Mouse (Mus musculus): ENCODE results near the gene Otof. TPM values are rescaled to one million over a fixed set of nuclear protein-coding genes. Genes with fewer than 3 reads are reported as not detected.
A peak's percentile ranks its signal among the peaks of the same experiment; 100 is the strongest.

Gene Otof
- polyA plus RNA-seq, 1 experiment from 2014 or later = 0.04 TPM

DNA sequence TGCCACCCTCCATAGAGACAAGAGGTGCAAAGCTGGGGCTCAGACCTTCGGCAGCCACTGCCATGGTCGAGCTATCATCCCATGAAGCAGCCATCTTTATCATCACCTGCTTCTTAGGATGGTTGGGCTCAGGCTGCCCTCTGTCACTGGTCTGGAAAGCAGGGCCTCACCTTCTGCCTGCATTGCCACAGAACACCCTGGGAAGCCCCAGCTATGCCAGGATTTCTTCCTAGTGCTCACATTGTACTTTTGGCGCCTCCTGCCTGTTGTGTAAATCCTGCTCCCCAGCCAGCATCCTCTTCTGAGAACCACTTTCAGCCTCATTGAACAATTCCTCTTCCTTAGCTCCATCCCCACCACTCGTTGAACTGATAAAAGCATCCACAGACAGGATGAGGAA, 45.9 kb downstream of the Otof start:
- Histone ChIP-seq H3K9ac (ENCODE audit: low read depth, low read length) (no peak overlapping the region), H3K4me1 (replicated peaks; ENCODE audit: insufficient read depth, low read length) (no peaks in the 10 kb centered on the region), H3K27me3 (ENCODE audit: insufficient read depth, low read length) (no peaks in the 10 kb centered on the region), H3K9me3 (replicated peaks; ENCODE audit: low read length) (no peaks in the 10 kb centered on the region), H3K4me3 (replicated peaks; ENCODE audit: low read depth, low read length) (no peak overlapping the region), H3K27ac (no peak overlapping the region), H3K36me3 (ENCODE audit: insufficient read depth, low read length) (no peaks in the 10 kb centered on the region), H3K4me2 (ENCODE audit: low read length) (no peak overlapping the region)
- WGBS = 77% methylated on average over 4 of the region's 4 CpGs
- ATAC-seq (replicated peaks; ENCODE audit: low FRiP score, low read depth) (no peak), DNase-seq (ENCODE audit: low spot score) (no peak)
- no peak for TF ChIP-seq CTCF (IDR thresholded peaks at IDR 0.05; ENCODE audit: low read depth)

DNA sequence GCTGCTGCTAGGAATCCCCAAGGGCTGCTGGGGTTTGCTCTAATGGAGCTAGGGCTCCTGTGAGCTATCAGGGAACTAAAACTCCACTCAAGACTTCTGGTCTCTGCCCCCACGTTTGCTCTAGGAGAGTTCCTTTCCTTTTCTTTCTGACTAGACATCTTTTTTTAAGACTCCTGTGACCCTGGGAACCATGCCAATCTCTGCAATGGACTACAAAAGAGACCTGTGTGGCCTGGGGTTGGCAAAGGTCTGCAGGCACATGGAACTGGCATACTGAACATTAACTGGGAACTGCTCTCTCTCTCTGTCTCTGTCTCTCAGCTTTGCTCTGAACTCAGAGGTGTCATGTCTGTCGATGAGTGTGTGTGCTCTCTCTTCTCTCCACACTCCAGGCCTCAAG, 46.4 kb downstream of the Otof start:
- 61% methylated on average over 2 of the region's 2 CpGs for WGBS
- TF ChIP-seq CTCF (IDR thresholded peaks at IDR 0.05; ENCODE audit: low read depth) = no peak

DNA sequence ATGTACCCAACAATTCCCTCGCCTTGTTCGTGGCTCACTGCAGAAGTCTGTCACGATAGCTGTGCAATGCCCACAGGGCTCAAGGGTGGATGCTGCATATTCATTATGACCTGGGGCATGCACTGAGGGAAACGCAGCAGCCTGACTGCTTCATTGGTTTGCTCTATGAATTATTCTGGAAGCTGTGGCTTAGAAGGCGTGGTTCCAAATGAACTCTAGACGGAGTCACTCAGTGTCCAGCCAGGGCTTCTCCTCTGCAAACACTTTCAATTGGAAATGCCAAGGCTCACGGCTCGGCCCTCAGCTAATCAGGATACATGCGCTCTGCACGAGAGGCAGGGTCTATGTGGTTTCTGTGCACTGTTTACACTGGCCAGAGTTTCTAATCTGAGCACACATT, 50.2 kb downstream of the Otof start:
- 64% methylated on average over 10 of the region's 10 CpGs for WGBS
- Histone ChIP-seq H3K36me3 (ENCODE audit: insufficient read depth, low read length) (no peaks in the 10 kb centered on the region), H3K4me1 (replicated peaks; ENCODE audit: insufficient read depth, low read length) (no peaks in the 10 kb centered on the region), H3K27ac (no peak overlapping the region), H3K4me3 (replicated peaks; ENCODE audit: low read depth, low read length) (no peak overlapping the region), H3K9me3 (replicated peaks; ENCODE audit: low read length) (no peaks in the 10 kb centered on the region), H3K9ac (ENCODE audit: low read depth, low read length) (no peak overlapping the region), H3K4me2 (ENCODE audit: low read length) (no peak overlapping the region), H3K27me3 (ENCODE audit: insufficient read depth, low read length) (no peaks in the 10 kb centered on the region)
- ATAC-seq (replicated peaks; ENCODE audit: low FRiP score, low read depth) = no peak
- TF ChIP-seq CTCF (IDR thresholded peaks at IDR 0.05; ENCODE audit: low read depth) = no peak
- no peak for DNase-seq (ENCODE audit: low spot score)

More for the DNA sequence above, 46.4 kb downstream of the Otof start:
- H3K4me1 ChIP-seq (replicated peaks; ENCODE audit: insufficient read depth, low read length) = no peaks in the 10 kb centered on the region
- no peak overlapping the region for H3K9ac ChIP-seq (ENCODE audit: low read depth, low read length)
- DNase-seq (ENCODE audit: low spot score) (no peak), ATAC-seq (replicated peaks; ENCODE audit: low FRiP score, low read depth) (no peak)
- H3K36me3 ChIP-seq (ENCODE audit: insufficient read depth, low read length) = no peaks in the 10 kb centered on the region
- no peaks in the 10 kb centered on the region for H3K27me3 ChIP-seq (ENCODE audit: insufficient read depth, low read length)
- no peak overlapping the region for H3K4me3 ChIP-seq (replicated peaks; ENCODE audit: low read depth, low read length)
- no peak overlapping the region for H3K4me2 ChIP-seq (ENCODE audit: low read length)
- no peaks in the 10 kb centered on the region for H3K9me3 ChIP-seq (replicated peaks; ENCODE audit: low read length)
- H3K27ac ChIP-seq = no peak overlapping the region

DNA sequence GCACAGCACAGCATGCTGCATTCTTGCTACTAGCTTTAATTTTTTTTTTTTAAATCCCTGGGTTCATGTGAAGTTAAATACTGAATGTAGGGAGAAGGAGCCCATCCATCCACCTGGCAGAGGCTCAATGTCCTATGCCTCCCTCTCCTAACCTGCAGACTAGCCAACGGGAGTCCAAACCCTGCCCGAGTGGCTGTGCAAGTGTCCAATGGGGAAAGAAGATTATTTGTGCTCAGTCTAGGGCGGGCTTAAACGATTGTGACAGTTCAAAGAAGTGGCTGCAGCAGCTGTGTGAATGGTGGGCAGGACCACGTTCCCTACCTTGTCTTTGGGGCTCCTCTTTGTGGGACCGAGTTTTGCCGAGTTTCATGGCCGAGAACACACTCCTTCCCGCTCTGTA, 54.9 kb downstream of the Otof start:
- ATAC-seq (replicated peaks; ENCODE audit: low FRiP score, low read depth) (no peak), DNase-seq (ENCODE audit: low spot score) (peak; percentile 5)
- Histone ChIP-seq H3K27me3 (ENCODE audit: insufficient read depth, low read length) (no peaks in the 10 kb centered on the region), H3K4me2 (ENCODE audit: low read length) (no peak overlapping the region), H3K27ac (no peak overlapping the region), H3K36me3 (ENCODE audit: insufficient read depth, low read length) (no peaks in the 10 kb centered on the region), H3K9ac (ENCODE audit: low read depth, low read length) (no peak overlapping the region), H3K9me3 (replicated peaks; ENCODE audit: low read length) (no peaks in the 10 kb centered on the region), H3K4me3 (replicated peaks; ENCODE audit: low read depth, low read length) (no peak overlapping the region), H3K4me1 (replicated peaks; ENCODE audit: insufficient read depth, low read length) (no peaks in the 10 kb centered on the region)
- WGBS = 21% methylated on average over 9 of the region's 9 CpGs
- TF ChIP-seq CTCF (IDR thresholded peaks at IDR 0.05; ENCODE audit: low read depth) = no peak

DNA sequence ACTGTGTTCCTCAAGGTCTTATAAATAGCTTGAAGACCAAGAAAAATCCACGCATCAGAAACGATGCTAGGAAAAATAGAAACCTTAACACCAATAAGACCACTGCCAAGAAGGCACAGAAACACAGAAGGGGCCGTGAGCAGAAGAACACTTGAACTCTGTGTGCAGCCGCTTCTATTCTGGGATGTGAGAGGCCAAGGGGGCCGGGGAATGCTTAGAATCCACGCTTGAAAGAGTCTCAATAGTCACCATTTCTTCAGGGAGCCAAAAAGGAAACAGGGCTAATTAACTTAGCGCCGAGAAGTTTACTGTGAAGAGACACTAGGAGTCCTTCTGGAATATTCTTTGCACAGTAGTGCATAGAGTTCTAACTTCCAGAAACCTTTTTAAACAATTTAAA, 60.6 kb downstream of the Otof start:
- WGBS = 23% methylated on average over 8 of the region's 8 CpGs
- ATAC-seq (replicated peaks; ENCODE audit: low FRiP score, low read depth) (no peak), DNase-seq (ENCODE audit: low spot score) (peak; percentile 49)
- Histone ChIP-seq H3K36me3 (ENCODE audit: insufficient read depth, low read length) (no peaks in the 10 kb centered on the region), H3K27ac (no peak overlapping the region), H3K4me3 (replicated peaks; ENCODE audit: low read depth, low read length) (no peak overlapping the region), H3K4me2 (ENCODE audit: low read length) (no peak overlapping the region), H3K4me1 (replicated peaks; ENCODE audit: insufficient read depth, low read length) (peaks cover 6% of the 10 kb centered on the region; the same call in 1 of the 2 replicates), H3K27me3 (ENCODE audit: insufficient read depth, low read length) (no peaks in the 10 kb centered on the region), H3K9me3 (replicated peaks; ENCODE audit: low read length) (no peaks in the 10 kb centered on the region), H3K9ac (ENCODE audit: low read depth, low read length) (no peak overlapping the region)
- no peak for TF ChIP-seq CTCF (IDR thresholded peaks at IDR 0.05; ENCODE audit: low read depth)

DNA sequence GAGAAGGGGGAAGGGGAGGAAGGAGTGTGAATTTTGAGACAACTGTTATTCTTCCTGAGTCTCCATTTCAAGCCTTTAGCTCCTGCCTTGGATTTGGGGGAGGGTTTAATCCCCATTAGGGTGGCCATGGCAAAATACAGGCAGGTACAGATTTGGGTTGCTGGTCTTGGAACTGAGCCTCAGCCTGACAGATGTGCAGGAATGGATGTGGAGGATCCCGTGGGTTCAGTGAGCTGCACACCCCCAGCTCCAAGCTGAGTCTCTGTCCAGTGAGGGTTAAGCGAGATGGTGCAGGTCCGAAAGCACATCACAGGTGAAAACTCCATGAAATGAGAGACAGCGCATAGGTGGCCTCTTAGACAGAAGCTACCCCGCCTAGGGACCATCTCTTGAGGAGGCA, 61.2 kb downstream of the Otof start:
- TF ChIP-seq CTCF (IDR thresholded peaks at IDR 0.05; ENCODE audit: low read depth) = no peak
- no peak for ATAC-seq (replicated peaks; ENCODE audit: low FRiP score, low read depth)
- no peak overlapping the region for H3K4me3 ChIP-seq (replicated peaks; ENCODE audit: low read depth, low read length)
- H3K9ac ChIP-seq (ENCODE audit: low read depth, low read length) = no peak overlapping the region
- H3K27me3 ChIP-seq (ENCODE audit: insufficient read depth, low read length) = no peaks in the 10 kb centered on the region
- peaks cover 6% of the 10 kb centered on the region; the same call in 1 of the 2 replicates for H3K4me1 ChIP-seq (replicated peaks; ENCODE audit: insufficient read depth, low read length)
- no peak overlapping the region for H3K4me2 ChIP-seq (ENCODE audit: low read length)
- H3K9me3 ChIP-seq (replicated peaks; ENCODE audit: low read length) = no peaks in the 10 kb centered on the region
- no peaks in the 10 kb centered on the region for H3K36me3 ChIP-seq (ENCODE audit: insufficient read depth, low read length)
- no peak for DNase-seq (ENCODE audit: low spot score)
- H3K27ac ChIP-seq = no peak overlapping the region
- 80% methylated on average over 5 of the region's 5 CpGs for WGBS

DNA sequence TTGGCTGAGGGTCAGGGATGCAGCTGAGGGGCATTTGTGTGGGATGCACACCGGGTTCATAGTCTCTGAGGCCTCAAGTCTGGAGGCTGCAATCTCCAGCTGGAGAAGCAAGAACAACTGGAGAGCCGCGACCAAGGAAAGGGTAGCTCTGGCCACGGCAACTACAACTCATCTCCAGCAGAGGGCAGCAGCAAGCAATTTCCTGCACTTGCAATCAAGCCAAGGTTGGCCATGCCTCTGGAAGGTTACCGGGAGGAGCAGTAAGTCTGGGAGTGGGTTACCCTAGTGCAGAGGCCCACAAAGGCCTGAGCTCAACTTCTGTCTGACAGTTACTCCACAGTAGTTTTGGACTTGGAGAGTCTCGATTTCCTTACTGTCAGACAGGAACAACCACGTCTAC, 70.3 kb downstream of the Otof start:
- Histone ChIP-seq H3K4me1 (replicated peaks; ENCODE audit: insufficient read depth, low read length) (no peaks in the 10 kb centered on the region), H3K36me3 (ENCODE audit: insufficient read depth, low read length) (no peaks in the 10 kb centered on the region), H3K9ac (ENCODE audit: low read depth, low read length) (no peak overlapping the region), H3K4me2 (ENCODE audit: low read length) (no peak overlapping the region), H3K27me3 (ENCODE audit: insufficient read depth, low read length) (no peaks in the 10 kb centered on the region), H3K4me3 (replicated peaks; ENCODE audit: low read depth, low read length) (no peak overlapping the region), H3K27ac (no peak overlapping the region), H3K9me3 (replicated peaks; ENCODE audit: low read length) (no peaks in the 10 kb centered on the region)
- DNase-seq (ENCODE audit: low spot score) = peak; percentile 81
- WGBS = 25% methylated on average over 7 of the region's 7 CpGs
- peak; percentile 90 for TF ChIP-seq CTCF (IDR thresholded peaks at IDR 0.05; ENCODE audit: low read depth)
- ATAC-seq (replicated peaks; ENCODE audit: low FRiP score, low read depth) = no peak

Measured in kidney, postnatal 0 days (tissue).